Mouse (Mus musculus): Measurements from ENCODE around the gene Mc1r. TPM values are rescaled to one million over a fixed set of nuclear protein-coding genes. Genes with fewer than 3 reads are reported as not detected.

Gene Mc1r
- polyA plus RNA-seq, 1 experiment, result not detected

GRCm38 (mm10) chr8:123402730-123403326, 4.1 kb upstream of the Mc1r start:
- TF ChIP-seq CTCF (IDR thresholded peaks at IDR 0.05; ENCODE audit: extremely low read depth, insufficient read length, insufficient replicate concordance, low read depth, low read length) (no peak), POLR2A (IDR thresholded peaks at IDR 0.05; ENCODE audit: low read depth, low read length) (no peak)
- Histone ChIP-seq H3K4me1 (ENCODE audit: control insufficient read depth, insufficient read depth, insufficient read length, low read length) (no peaks in the 10 kb centered on the region), H3K36me3 (ENCODE audit: control insufficient read depth, insufficient read depth, low read length) (peaks cover 35% of the 10 kb centered on the region), H3K4me3 (ENCODE audit: low read depth, low read length) (no peak overlapping the region), H3K27me3 (ENCODE audit: control insufficient read depth, insufficient read depth, low read length) (no peaks in the 10 kb centered on the region), H3K27ac (ENCODE audit: insufficient read depth, low read depth, low read length) (no peak overlapping the region)
- 83% methylated on average over 9 of the region's 9 CpGs for WGBS

GRCm38 (mm10) chr8:123404521-123404920, 2.4 kb upstream of the Mc1r start:
- TF ChIP-seq POLR2A (IDR thresholded peaks at IDR 0.05; ENCODE audit: low read depth, low read length) (no peak), CTCF (IDR thresholded peaks at IDR 0.05; ENCODE audit: extremely low read depth, insufficient read length, insufficient replicate concordance, low read depth, low read length) (no peak)
- Histone ChIP-seq H3K36me3 (ENCODE audit: control insufficient read depth, insufficient read depth, low read length) (peaks cover 19% of the 10 kb centered on the region), H3K27me3 (ENCODE audit: control insufficient read depth, insufficient read depth, low read length) (0 out of 2 replicates have a peak, but pooled peaks cover under 1% of the 10 kb centered on the region), H3K4me1 (ENCODE audit: control insufficient read depth, insufficient read depth, insufficient read length, low read length) (no peaks in the 10 kb centered on the region), H3K4me3 (ENCODE audit: low read depth, low read length) (no peak overlapping the region), H3K27ac (ENCODE audit: insufficient read depth, low read depth, low read length) (no peak overlapping the region)
- WGBS, result 46% methylated on average over 8 of the region's 8 CpGs

- Histone ChIP-seq H3K27me3 (ENCODE audit: control insufficient read depth, insufficient read depth, low read length) (peaks cover 30% of the 10 kb centered on the region), H3K27ac (ENCODE audit: insufficient read depth, low read depth, low read length) (no peak overlapping the region), H3K4me3 (ENCODE audit: low read depth, low read length) (no peak overlapping the region), H3K36me3 (ENCODE audit: control insufficient read depth, insufficient read depth, low read length) (0 out of 2 replicates have a peak, but pooled peaks cover 2% of the 10 kb centered on the region), H3K4me1 (ENCODE audit: control insufficient read depth, insufficient read depth, insufficient read length, low read length) (peaks cover 5% of the 10 kb centered on the region)
- TF ChIP-seq POLR2A (IDR thresholded peaks at IDR 0.05; ENCODE audit: low read depth, low read length), result no peak
- TF ChIP-seq CTCF (IDR thresholded peaks at IDR 0.05; ENCODE audit: extremely low read depth, insufficient read length, insufficient replicate concordance, low read depth, low read length), result no peak
- 85% methylated on average over 13 of the region's 13 CpGs for WGBS
These were observed 705 bp downstream of the Mc1r start for GRCm38 (mm10) chr8:123407612-123408011.

- WGBS, result 62% methylated on average over 9 of the region's 9 CpGs
- peaks cover 40% of the 10 kb centered on the region for H3K27me3 ChIP-seq (ENCODE audit: control insufficient read depth, insufficient read depth, low read length)
- H3K4me3 ChIP-seq (ENCODE audit: low read depth, low read length), result no peak overlapping the region
- no peaks in the 10 kb centered on the region for H3K36me3 ChIP-seq (ENCODE audit: control insufficient read depth, insufficient read depth, low read length)
- H3K4me1 ChIP-seq (ENCODE audit: control insufficient read depth, insufficient read depth, insufficient read length, low read length), result peaks cover 5% of the 10 kb centered on the region
- no peak overlapping the region for H3K27ac ChIP-seq (ENCODE audit: insufficient read depth, low read depth, low read length)
- TF ChIP-seq POLR2A (IDR thresholded peaks at IDR 0.05; ENCODE audit: low read depth, low read length), result no peak
- TF ChIP-seq CTCF (IDR thresholded peaks at IDR 0.05; ENCODE audit: extremely low read depth, insufficient read length, insufficient replicate concordance, low read depth, low read length), result no peak
These were observed 2.0 kb downstream of the Mc1r start for GRCm38 (mm10) chr8:123408586-123409544.

GRCm38 (mm10) chr8:123410049-123410587, 3.2 kb downstream of the Mc1r start:
- WGBS, result 65% methylated on average over 8 of the region's 8 CpGs
- no peaks in the 10 kb centered on the region for H3K36me3 ChIP-seq (ENCODE audit: control insufficient read depth, insufficient read depth, low read length)
- peaks cover 5% of the 10 kb centered on the region for H3K4me1 ChIP-seq (ENCODE audit: control insufficient read depth, insufficient read depth, insufficient read length, low read length)
- H3K27me3 ChIP-seq (ENCODE audit: control insufficient read depth, insufficient read depth, low read length), result peaks cover 40% of the 10 kb centered on the region
- H3K4me3 ChIP-seq (ENCODE audit: low read depth, low read length), result no peak overlapping the region
- no peak overlapping the region for H3K27ac ChIP-seq (ENCODE audit: insufficient read depth, low read depth, low read length)
- TF ChIP-seq CTCF (IDR thresholded peaks at IDR 0.05; ENCODE audit: extremely low read depth, insufficient read length, insufficient replicate concordance, low read depth, low read length), result no peak
- no peak for TF ChIP-seq POLR2A (IDR thresholded peaks at IDR 0.05; ENCODE audit: low read depth, low read length)

GRCm38 (mm10) chr8:123410788-123411187, 3.9 kb downstream of the Mc1r start:
- H3K4me3 ChIP-seq (ENCODE audit: low read depth, low read length), result no peak overlapping the region
- whole genome bisulfite sequencing, result 18% methylated on average over 11 of the region's 11 CpGs
- H3K27me3 ChIP-seq (ENCODE audit: control insufficient read depth, insufficient read depth, low read length), result peaks cover 40% of the 10 kb centered on the region
- peaks cover 5% of the 10 kb centered on the region for H3K4me1 ChIP-seq (ENCODE audit: control insufficient read depth, insufficient read depth, insufficient read length, low read length)
- no peaks in the 10 kb centered on the region for H3K36me3 ChIP-seq (ENCODE audit: control insufficient read depth, insufficient read depth, low read length)
- no peak for TF ChIP-seq CTCF (IDR thresholded peaks at IDR 0.05; ENCODE audit: extremely low read depth, insufficient read length, insufficient replicate concordance, low read depth, low read length)
- no peak for TF ChIP-seq POLR2A (IDR thresholded peaks at IDR 0.05; ENCODE audit: low read depth, low read length)
- no peak overlapping the region for H3K27ac ChIP-seq (ENCODE audit: insufficient read depth, low read depth, low read length)

GRCm38 (mm10) chr8:123411246-123411645, 4.3 kb downstream of the Mc1r start, which contains the start of gene Tubb3:
Gene Tubb3, plus strand, starts transcription at chr8:123411424.
- peaks cover 40% of the 10 kb centered on the region for H3K27me3 ChIP-seq (ENCODE audit: control insufficient read depth, insufficient read depth, low read length)
- peaks cover 5% of the 10 kb centered on the region for H3K4me1 ChIP-seq (ENCODE audit: control insufficient read depth, insufficient read depth, insufficient read length, low read length)
- TF ChIP-seq CTCF (IDR thresholded peaks at IDR 0.05; ENCODE audit: extremely low read depth, insufficient read length, insufficient replicate concordance, low read depth, low read length) (no peak), POLR2A (IDR thresholded peaks at IDR 0.05; ENCODE audit: low read depth, low read length) (no peak)
- peak within 1 kb of the TSS; percentile 24 for H3K4me3 ChIP-seq (ENCODE audit: low read depth, low read length)
- under 1% methylated on average over 29 of the region's 29 CpGs for WGBS
- no peak within 1 kb of the TSS for H3K27ac ChIP-seq (ENCODE audit: insufficient read depth, low read depth, low read length)
- no peaks in the 10 kb centered on the region for H3K36me3 ChIP-seq (ENCODE audit: control insufficient read depth, insufficient read depth, low read length)
